Mouse (Mus musculus): ENCODE results near the gene Arid5b. TPM values are rescaled to one million over a fixed set of nuclear protein-coding genes. Genes with fewer than 3 reads are reported as not detected.

Gene Arid5b
- polyA plus RNA-seq, 1 experiment from 2014 or later = 22.2 TPM

DNA sequence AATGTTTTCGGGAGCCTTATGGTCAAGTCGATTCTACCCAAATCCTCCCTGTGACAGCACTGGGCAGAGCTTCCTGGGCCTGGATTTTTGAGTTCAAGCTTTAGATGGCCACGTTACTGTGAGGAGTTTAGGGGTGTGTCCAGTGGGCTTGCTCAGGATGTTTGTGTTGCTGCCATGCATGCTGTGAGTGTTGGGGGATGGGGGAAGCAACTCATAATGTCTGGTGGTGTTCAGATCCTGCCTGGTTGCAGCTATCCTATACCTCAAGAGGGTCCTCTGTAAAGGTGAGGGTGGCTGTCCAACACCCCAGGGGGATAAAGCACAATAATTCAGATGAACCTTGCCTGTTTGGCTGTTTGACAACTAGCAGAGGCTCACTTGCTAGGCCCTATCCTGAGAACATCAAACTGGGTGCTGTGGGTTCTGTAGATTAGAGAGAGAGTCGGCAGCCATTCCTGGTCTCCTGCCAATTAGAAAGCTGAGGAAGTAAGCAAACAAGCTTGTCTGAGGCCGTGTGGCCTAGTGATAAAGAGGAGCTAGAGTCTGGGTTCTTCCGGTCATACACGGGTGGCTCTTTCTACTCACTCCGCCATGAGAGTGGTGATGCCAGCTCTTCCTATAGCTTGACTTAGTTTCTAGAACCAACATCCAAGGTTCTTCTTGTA is 229.8 kb downstream of the Arid5b start:
- Histone ChIP-seq H3K27me3 (ENCODE audit: control insufficient read depth, insufficient read depth, low read length) (no peaks in the 10 kb centered on the region), H3K36me3 (ENCODE audit: control insufficient read depth, insufficient read depth, low read length) (no peaks in the 10 kb centered on the region), H3K4me2 (ENCODE audit: low read length) (no peak overlapping the region), H3K9me3 (ENCODE audit: control insufficient read depth, low read length) (no peaks in the 10 kb centered on the region), H3K9ac (replicated peaks; ENCODE audit: low read length) (no peak overlapping the region), H3K4me3 (replicated peaks; ENCODE audit: low read depth, low read length) (no peak overlapping the region), H3K27ac (replicated peaks; ENCODE audit: low read depth, low read length) (no peak overlapping the region), H3K4me1 (ENCODE audit: control insufficient read depth, insufficient read depth, low read length) (no peaks in the 10 kb centered on the region)
- no peak for ATAC-seq (ENCODE audit: low FRiP score, low TSS enrichment)
- 95% methylated on average over 8 of the region's 8 CpGs for WGBS
- DNase-seq = no peak

- H3K4me3 ChIP-seq (replicated peaks; ENCODE audit: low read depth, low read length) = no peak overlapping the region
- no peak overlapping the region for H3K9ac ChIP-seq (replicated peaks; ENCODE audit: low read length)
- peaks cover 5% of the 10 kb centered on the region; the same call in 1 of the 2 replicates for H3K4me1 ChIP-seq (ENCODE audit: control insufficient read depth, insufficient read depth, low read length)
- no peaks in the 10 kb centered on the region for H3K9me3 ChIP-seq (ENCODE audit: control insufficient read depth, low read length)
- H3K36me3 ChIP-seq (ENCODE audit: control insufficient read depth, insufficient read depth, low read length) = no peaks in the 10 kb centered on the region
- H3K27me3 ChIP-seq (ENCODE audit: control insufficient read depth, insufficient read depth, low read length) = no peaks in the 10 kb centered on the region
- ATAC-seq (ENCODE audit: low FRiP score, low TSS enrichment) (no peak), DNase-seq (no peak)
- 62% methylated on average over 8 of the region's 8 CpGs for WGBS
- no peak overlapping the region for H3K4me2 ChIP-seq (ENCODE audit: low read length)
- no peak overlapping the region for H3K27ac ChIP-seq (replicated peaks; ENCODE audit: low read depth, low read length)
Measured at GRCm38 (mm10) chr10:68044864-68045263, 233.7 kb downstream of the Arid5b start.

GRCm38 (mm10) chr10:68043973-68044372 is 234.6 kb downstream of the Arid5b start:
- DNase-seq (no peak), ATAC-seq (ENCODE audit: low FRiP score, low TSS enrichment) (no peak)
- H3K27me3 ChIP-seq (ENCODE audit: control insufficient read depth, insufficient read depth, low read length) = no peaks in the 10 kb centered on the region
- no peaks in the 10 kb centered on the region for H3K36me3 ChIP-seq (ENCODE audit: control insufficient read depth, insufficient read depth, low read length)
- no peak overlapping the region for H3K4me3 ChIP-seq (replicated peaks; ENCODE audit: low read depth, low read length)
- WGBS = 33% methylated on average over 6 of the region's 6 CpGs
- H3K9me3 ChIP-seq (ENCODE audit: control insufficient read depth, low read length) = no peaks in the 10 kb centered on the region
- H3K27ac ChIP-seq (replicated peaks; ENCODE audit: low read depth, low read length) = no peak overlapping the region
- peaks cover 12% of the 10 kb centered on the region; the same call in 1 of the 2 replicates for H3K4me1 ChIP-seq (ENCODE audit: control insufficient read depth, insufficient read depth, low read length)
- H3K4me2 ChIP-seq (ENCODE audit: low read length) = no peak overlapping the region
- no peak overlapping the region for H3K9ac ChIP-seq (replicated peaks; ENCODE audit: low read length)
